Mouse (Mus musculus): ENCODE data around the gene Arhgap10. TPM values are rescaled to one million over a fixed set of nuclear protein-coding genes. Genes with fewer than 3 reads are reported as not detected.

Gene Arhgap10
- total and polyA plus RNA-seq, 2 experiments from 2014 or later: 2.3 to 5.4 TPM

GRCm38 (mm10) chr8:77365990-77366389, 151.8 kb downstream of the Arhgap10 start:
- Histone ChIP-seq H3K4me2 (ENCODE audit: low read depth, low read length, poor library complexity, severe bottlenecking) (no peak overlapping the region), H3K27me3 (ENCODE audit: insufficient read depth, low read length) (no peaks in the 10 kb centered on the region), H3K36me3 (ENCODE audit: insufficient read depth, low read length) (no peaks in the 10 kb centered on the region), H3K4me1 (ENCODE audit: insufficient read depth, low read length) (peaks cover 4% of the 10 kb centered on the region; the same call in 1 of the 2 replicates), H3K9me3 (ENCODE audit: low read length) (no peaks in the 10 kb centered on the region), H3K9ac (replicated peaks; ENCODE audit: low read length, poor library complexity, severe bottlenecking) (no peak overlapping the region), H3K27ac (ENCODE audit: low read depth, low read length) (no peak overlapping the region), H3K4me3 (ENCODE audit: low read depth, low read length) (no peak overlapping the region)
- WGBS: 43% methylated on average over 6 of the region's 6 CpGs
- no peak for TF ChIP-seq CTCF (IDR thresholded peaks at IDR 0.05)
- ATAC-seq (ENCODE audit: low FRiP score) (no peak), DNase-seq (ENCODE audit: low spot score) (no peak)

GRCm38 (mm10) chr8:77364472-77364871, 153.3 kb downstream of the Arhgap10 start:
- Histone ChIP-seq H3K4me1 (ENCODE audit: insufficient read depth, low read length) (no peaks in the 10 kb centered on the region), H3K27me3 (ENCODE audit: insufficient read depth, low read length) (no peaks in the 10 kb centered on the region), H3K4me2 (ENCODE audit: low read depth, low read length, poor library complexity, severe bottlenecking) (no peak overlapping the region), H3K4me3 (ENCODE audit: low read depth, low read length) (no peak overlapping the region), H3K36me3 (ENCODE audit: insufficient read depth, low read length) (no peaks in the 10 kb centered on the region), H3K9ac (replicated peaks; ENCODE audit: low read length, poor library complexity, severe bottlenecking) (no peak overlapping the region), H3K27ac (ENCODE audit: low read depth, low read length) (no peak overlapping the region), H3K9me3 (ENCODE audit: low read length) (no peaks in the 10 kb centered on the region)
- ATAC-seq (ENCODE audit: low FRiP score) (no peak), DNase-seq (ENCODE audit: low spot score) (no peak)
- WGBS: 91% methylated on average over 11 of the region's 11 CpGs
- no peak for TF ChIP-seq CTCF (IDR thresholded peaks at IDR 0.05)

- 76% methylated on average over 5 of the region's 5 CpGs for WGBS
- no peak overlapping the region for H3K4me3 ChIP-seq (ENCODE audit: low read depth, low read length)
- no peak overlapping the region for H3K4me2 ChIP-seq (ENCODE audit: low read depth, low read length, poor library complexity, severe bottlenecking)
- H3K27me3 ChIP-seq (ENCODE audit: insufficient read depth, low read length): no peaks in the 10 kb centered on the region
- DNase-seq (ENCODE audit: low spot score): no peak
- H3K36me3 ChIP-seq (ENCODE audit: insufficient read depth, low read length): no peaks in the 10 kb centered on the region
- TF ChIP-seq CTCF (IDR thresholded peaks at IDR 0.05): no peak
- no peaks in the 10 kb centered on the region for H3K4me1 ChIP-seq (ENCODE audit: insufficient read depth, low read length)
- H3K27ac ChIP-seq (ENCODE audit: low read depth, low read length): no peak overlapping the region
- no peak overlapping the region for H3K9ac ChIP-seq (replicated peaks; ENCODE audit: low read length, poor library complexity, severe bottlenecking)
- H3K9me3 ChIP-seq (ENCODE audit: low read length): no peaks in the 10 kb centered on the region
- ATAC-seq (ENCODE audit: low FRiP score): no peak
Observed at GRCm38 (mm10) chr8:77360853-77361252, 156.9 kb downstream of the Arhgap10 start.

GRCm38 (mm10) chr8:77360423-77360822, 157.3 kb downstream of the Arhgap10 start:
- no peak for DNase-seq (ENCODE audit: low spot score)
- 82% methylated on average over 5 of the region's 5 CpGs for WGBS

GRCm38 (mm10) chr8:77357126-77357525, 160.6 kb downstream of the Arhgap10 start:
- peak; percentile 32 for TF ChIP-seq CTCF (IDR thresholded peaks at IDR 0.05)
- WGBS: 78% methylated on average over 8 of the region's 8 CpGs
- no peaks in the 10 kb centered on the region for H3K4me1 ChIP-seq (ENCODE audit: insufficient read depth, low read length)
- H3K9ac ChIP-seq (replicated peaks; ENCODE audit: low read length, poor library complexity, severe bottlenecking): no peak overlapping the region
- H3K36me3 ChIP-seq (ENCODE audit: insufficient read depth, low read length): no peaks in the 10 kb centered on the region
- no peak overlapping the region for H3K4me3 ChIP-seq (ENCODE audit: low read depth, low read length)
- ATAC-seq (ENCODE audit: low FRiP score) (no peak), DNase-seq (ENCODE audit: low spot score) (no peak)
- H3K27ac ChIP-seq (ENCODE audit: low read depth, low read length): no peak overlapping the region
- H3K4me2 ChIP-seq (ENCODE audit: low read depth, low read length, poor library complexity, severe bottlenecking): no peak overlapping the region
- no peaks in the 10 kb centered on the region for H3K9me3 ChIP-seq (ENCODE audit: low read length)
- no peaks in the 10 kb centered on the region for H3K27me3 ChIP-seq (ENCODE audit: insufficient read depth, low read length)

More at GRCm38 (mm10) chr8:77360423-77360822, 157.3 kb downstream of the Arhgap10 start:
- Histone ChIP-seq H3K4me2 (ENCODE audit: low read depth, low read length, poor library complexity, severe bottlenecking) (no peak overlapping the region), H3K4me3 (ENCODE audit: low read depth, low read length) (no peak overlapping the region), H3K36me3 (ENCODE audit: insufficient read depth, low read length) (no peaks in the 10 kb centered on the region), H3K9ac (replicated peaks; ENCODE audit: low read length, poor library complexity, severe bottlenecking) (no peak overlapping the region), H3K4me1 (ENCODE audit: insufficient read depth, low read length) (no peaks in the 10 kb centered on the region), H3K27me3 (ENCODE audit: insufficient read depth, low read length) (no peaks in the 10 kb centered on the region), H3K27ac (ENCODE audit: low read depth, low read length) (no peak overlapping the region), H3K9me3 (ENCODE audit: low read length) (no peaks in the 10 kb centered on the region)
- ATAC-seq (ENCODE audit: low FRiP score): no peak
- no peak for TF ChIP-seq CTCF (IDR thresholded peaks at IDR 0.05)

GRCm38 (mm10) chr8:77355344-77355743, 162.4 kb downstream of the Arhgap10 start:
- H3K4me1 ChIP-seq (ENCODE audit: insufficient read depth, low read length): no peaks in the 10 kb centered on the region
- no peak overlapping the region for H3K27ac ChIP-seq (ENCODE audit: low read depth, low read length)
- H3K4me2 ChIP-seq (ENCODE audit: low read depth, low read length, poor library complexity, severe bottlenecking): no peak overlapping the region
- no peaks in the 10 kb centered on the region for H3K9me3 ChIP-seq (ENCODE audit: low read length)
- no peaks in the 10 kb centered on the region for H3K27me3 ChIP-seq (ENCODE audit: insufficient read depth, low read length)
- no peak for DNase-seq (ENCODE audit: low spot score)
- no peak overlapping the region for H3K9ac ChIP-seq (replicated peaks; ENCODE audit: low read length, poor library complexity, severe bottlenecking)
- no peak overlapping the region for H3K4me3 ChIP-seq (ENCODE audit: low read depth, low read length)
- TF ChIP-seq CTCF (IDR thresholded peaks at IDR 0.05): peak; percentile 43
- no peak for ATAC-seq (ENCODE audit: low FRiP score)
- H3K36me3 ChIP-seq (ENCODE audit: insufficient read depth, low read length): no peaks in the 10 kb centered on the region
- 87% methylated on average over 5 of the region's 5 CpGs for WGBS
